Mouse (Mus musculus): ENCODE measurements at regions not wholly inside any gene's neighbourhood (a gene's known extent, or its start where the extent isn't known, plus 50 kb on each side); places are given as distances from the start of the nearest gene placed in this dataset.

DNA sequence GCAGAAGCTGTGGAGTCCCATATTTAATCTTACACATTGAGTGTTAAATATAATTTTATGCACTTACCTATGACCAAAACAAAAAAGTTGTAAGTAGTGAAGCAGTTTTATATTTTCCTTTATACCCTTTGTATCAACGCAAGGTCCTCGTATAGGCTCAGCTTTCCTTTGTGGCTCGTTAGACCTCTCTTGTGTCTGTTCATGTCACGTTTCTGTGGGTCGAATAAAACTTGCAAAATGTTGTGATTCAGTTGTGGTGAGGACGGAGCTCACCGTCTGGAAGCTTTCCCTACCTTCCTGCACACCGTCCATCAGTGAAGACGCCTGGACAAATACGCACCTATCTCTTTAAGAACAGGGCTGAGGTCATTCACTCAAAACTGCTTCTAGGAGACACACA, 64.9 kb upstream of the Cpsf6 start:
- 76% methylated on average over 10 of the region's 10 CpGs for WGBS
- Histone ChIP-seq H3K4me3 (replicated peaks; ENCODE audit: low read length) (no peak overlapping the region), H3K27ac (replicated peaks; ENCODE audit: low read depth, low read length) (no peak overlapping the region), H3K9ac (ENCODE audit: low read depth, low read length, severe bottlenecking) (no peak overlapping the region), H3K36me3 (ENCODE audit: control insufficient read depth, insufficient read depth, low read length) (no peaks in the 10 kb centered on the region), H3K9me3 (ENCODE audit: control insufficient read depth, low read length) (peaks cover 8% of the 10 kb centered on the region; the same call in 1 of the 2 replicates), H3K4me2 (replicated peaks; ENCODE audit: low read depth, low read length, severe bottlenecking) (no peak overlapping the region), H3K27me3 (ENCODE audit: control insufficient read depth, insufficient read depth, low read length) (no peaks in the 10 kb centered on the region), H3K4me1 (ENCODE audit: control insufficient read depth, insufficient read depth, low read length) (no peaks in the 10 kb centered on the region)
- no peak for TF ChIP-seq POLR2A (IDR thresholded peaks at IDR 0.05; ENCODE audit: borderline replicate concordance, extremely low read depth, insufficient read depth, insufficient read length)
- DNase-seq (ENCODE audit: low spot score) = no peak
- no peak for ATAC-seq (ENCODE audit: low FRiP score, low read depth)

DNA sequence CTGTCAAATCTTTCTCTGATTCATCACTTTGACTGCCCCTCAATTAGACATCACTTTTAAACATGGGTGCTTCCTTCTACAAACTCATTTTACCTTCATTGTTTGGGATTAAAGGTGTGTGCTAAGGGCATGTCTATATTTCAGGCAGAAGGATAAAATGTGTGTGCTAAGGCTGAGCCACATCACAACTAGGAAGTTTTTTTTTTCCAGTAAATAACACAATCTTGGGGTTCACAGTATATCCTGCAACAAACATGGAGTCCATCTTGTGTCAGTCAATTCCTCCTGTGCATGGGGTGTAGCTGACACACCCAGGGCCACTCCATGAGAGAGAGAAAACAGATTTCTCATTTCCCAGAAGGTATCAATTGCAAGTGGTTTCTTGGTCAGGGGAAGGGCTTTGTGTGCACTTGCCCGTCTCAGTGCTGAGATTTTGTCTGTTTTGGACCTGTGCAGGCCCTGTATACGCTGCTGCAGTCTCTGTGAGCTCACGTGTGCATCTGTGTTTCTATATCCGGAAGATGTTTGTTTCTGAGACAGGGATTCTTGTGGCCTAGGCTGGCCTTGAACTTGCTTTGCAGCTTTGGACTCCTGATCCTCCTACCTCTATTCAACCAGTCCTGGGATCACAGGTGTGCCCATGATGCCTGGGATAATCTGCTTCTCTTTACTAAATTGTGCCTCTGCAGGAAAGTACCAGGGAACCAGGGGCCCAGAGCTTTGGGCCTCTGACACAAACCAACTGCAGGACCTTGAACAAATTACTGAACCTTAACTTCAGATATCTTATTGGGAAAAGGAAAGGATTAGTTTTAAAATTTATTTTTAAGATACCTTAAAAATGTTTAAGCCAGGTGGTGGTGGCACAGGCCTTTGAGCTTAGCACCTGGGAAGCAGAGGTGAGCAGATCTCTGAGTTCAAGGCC, 63.9 kb upstream of the Cpsf6 start:
- Histone ChIP-seq H3K4me2 (replicated peaks; ENCODE audit: low read depth, low read length, severe bottlenecking) (no peak overlapping the region), H3K4me3 (replicated peaks; ENCODE audit: low read length) (no peak overlapping the region), H3K36me3 (ENCODE audit: control insufficient read depth, insufficient read depth, low read length) (no peaks in the 10 kb centered on the region), H3K9me3 (ENCODE audit: control insufficient read depth, low read length) (peaks cover 8% of the 10 kb centered on the region; the same call in 1 of the 2 replicates), H3K27me3 (ENCODE audit: control insufficient read depth, insufficient read depth, low read length) (no peaks in the 10 kb centered on the region), H3K27ac (replicated peaks; ENCODE audit: low read depth, low read length) (no peak overlapping the region), H3K9ac (ENCODE audit: low read depth, low read length, severe bottlenecking) (no peak overlapping the region), H3K4me1 (ENCODE audit: control insufficient read depth, insufficient read depth, low read length) (no peaks in the 10 kb centered on the region)
- TF ChIP-seq POLR2A (IDR thresholded peaks at IDR 0.05; ENCODE audit: borderline replicate concordance, extremely low read depth, insufficient read depth, insufficient read length) = no peak
- DNase-seq (ENCODE audit: low spot score) (no peak), ATAC-seq (ENCODE audit: low FRiP score, low read depth) (no peak)
- WGBS = 87% methylated on average over 4 of the region's 4 CpGs

DNA sequence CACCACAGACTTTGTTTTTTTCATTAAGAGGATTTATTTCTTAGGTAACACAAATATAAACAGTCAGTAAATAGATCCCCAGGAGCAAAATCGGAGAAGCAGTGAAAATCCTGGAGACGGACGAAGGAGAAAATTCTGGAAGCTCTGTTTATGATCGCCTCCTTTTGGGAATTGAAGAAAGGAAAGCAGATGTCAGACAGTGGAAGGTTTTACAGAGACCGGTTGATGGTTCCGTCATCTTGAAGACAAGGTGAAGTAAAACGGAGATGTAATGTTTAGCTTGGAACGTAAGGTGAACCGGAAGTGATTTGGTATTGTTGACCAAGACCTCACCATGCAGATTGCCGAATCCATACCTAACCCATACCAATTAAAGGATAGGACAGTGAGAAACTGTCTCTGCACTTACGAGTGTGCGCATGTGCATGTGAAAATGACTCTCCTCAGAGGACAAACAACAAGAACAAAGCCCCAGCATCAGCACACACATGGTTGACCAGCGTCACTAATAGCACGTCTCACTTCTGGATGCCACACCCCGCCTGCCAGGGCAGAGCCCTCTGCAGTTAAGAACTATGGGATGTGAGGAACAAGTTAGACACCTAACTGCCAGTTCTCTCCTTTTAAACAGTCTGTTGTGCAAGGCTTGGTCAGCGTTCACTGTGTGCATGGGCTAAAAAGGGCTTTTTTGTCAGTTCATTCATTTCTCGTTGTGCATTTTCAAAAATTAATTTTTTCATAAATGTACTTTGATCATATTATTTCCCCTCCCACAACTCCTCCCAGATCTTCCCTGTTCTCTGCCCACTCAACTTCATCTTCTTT, 62.4 kb upstream of the Cpsf6 start:
- DNase-seq (ENCODE audit: low spot score) (no peak), ATAC-seq (ENCODE audit: low FRiP score, low read depth) (no peak)
- peaks cover 8% of the 10 kb centered on the region; the same call in 1 of the 2 replicates for H3K9me3 ChIP-seq (ENCODE audit: control insufficient read depth, low read length)
- no peaks in the 10 kb centered on the region for H3K27me3 ChIP-seq (ENCODE audit: control insufficient read depth, insufficient read depth, low read length)
- WGBS = 80% methylated on average over 17 of the region's 17 CpGs
- H3K9ac ChIP-seq (ENCODE audit: low read depth, low read length, severe bottlenecking) = no peak overlapping the region
- H3K4me3 ChIP-seq (replicated peaks; ENCODE audit: low read length) = no peak overlapping the region
- no peaks in the 10 kb centered on the region for H3K4me1 ChIP-seq (ENCODE audit: control insufficient read depth, insufficient read depth, low read length)
- no peaks in the 10 kb centered on the region for H3K36me3 ChIP-seq (ENCODE audit: control insufficient read depth, insufficient read depth, low read length)
- no peak overlapping the region for H3K27ac ChIP-seq (replicated peaks; ENCODE audit: low read depth, low read length)
- H3K4me2 ChIP-seq (replicated peaks; ENCODE audit: low read depth, low read length, severe bottlenecking) = no peak overlapping the region
- no peak for TF ChIP-seq POLR2A (IDR thresholded peaks at IDR 0.05; ENCODE audit: borderline replicate concordance, extremely low read depth, insufficient read depth, insufficient read length)

DNA sequence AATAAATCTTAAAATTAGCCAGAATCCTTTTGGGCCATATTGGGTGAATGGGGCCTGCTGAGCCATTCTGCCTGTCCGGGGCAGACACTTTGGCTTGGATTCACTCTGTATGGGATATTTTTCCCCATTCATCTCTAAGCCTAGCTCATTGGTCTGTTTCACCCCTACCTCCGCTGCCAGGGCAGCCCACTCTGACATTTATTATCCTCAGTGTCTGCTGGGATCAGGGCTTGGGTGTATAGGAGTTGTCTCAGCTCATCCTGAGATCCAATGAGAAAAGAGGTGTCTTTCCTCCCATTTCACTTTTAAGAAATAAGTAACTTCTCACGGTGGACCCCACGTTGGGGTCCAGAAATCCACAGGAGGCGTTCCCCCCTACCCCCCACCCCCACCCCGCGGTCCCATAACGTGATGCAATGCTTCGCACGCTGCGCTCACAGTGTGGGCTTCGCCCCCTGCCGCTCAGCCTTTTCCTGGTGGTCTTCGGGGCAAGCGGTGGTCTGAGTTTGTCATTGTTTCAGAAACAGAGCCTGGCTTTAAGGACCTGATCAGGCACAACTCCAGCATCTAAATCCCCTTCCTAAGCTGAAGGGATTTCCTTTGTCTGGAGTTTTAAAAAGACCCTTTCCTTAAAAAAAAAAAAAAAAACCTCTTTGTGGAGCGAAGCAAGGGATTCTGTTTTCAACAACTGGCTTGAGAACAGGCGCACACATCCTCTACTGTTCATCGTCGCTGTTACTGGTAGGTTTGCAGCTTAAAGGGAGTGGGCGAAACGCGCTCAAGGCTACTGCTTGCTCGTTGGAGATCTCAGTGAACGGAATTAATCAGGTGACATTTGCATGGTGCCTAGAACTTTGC, 61.5 kb upstream of the Cpsf6 start:
- DNase-seq (ENCODE audit: low spot score) (no peak), ATAC-seq (ENCODE audit: low FRiP score, low read depth) (peak; percentile 31; the same call in 1 of the 2 replicates)
- H3K9me3 ChIP-seq (ENCODE audit: control insufficient read depth, low read length) = peaks cover 8% of the 10 kb centered on the region; the same call in 1 of the 2 replicates
- no peaks in the 10 kb centered on the region for H3K36me3 ChIP-seq (ENCODE audit: control insufficient read depth, insufficient read depth, low read length)
- H3K4me2 ChIP-seq (replicated peaks; ENCODE audit: low read depth, low read length, severe bottlenecking) = peak overlapping the region; percentile 11; the same call in 1 of the 2 replicates
- H3K9ac ChIP-seq (ENCODE audit: low read depth, low read length, severe bottlenecking) = no peak overlapping the region
- no peak overlapping the region for H3K27ac ChIP-seq (replicated peaks; ENCODE audit: low read depth, low read length)
- H3K27me3 ChIP-seq (ENCODE audit: control insufficient read depth, insufficient read depth, low read length) = no peaks in the 10 kb centered on the region
- peaks cover 2% of the 10 kb centered on the region; the same call in 1 of the 2 replicates for H3K4me1 ChIP-seq (ENCODE audit: control insufficient read depth, insufficient read depth, low read length)
- no peak overlapping the region for H3K4me3 ChIP-seq (replicated peaks; ENCODE audit: low read length)
- no peak for TF ChIP-seq POLR2A (IDR thresholded peaks at IDR 0.05; ENCODE audit: borderline replicate concordance, extremely low read depth, insufficient read depth, insufficient read length)
- WGBS = 30% methylated on average over 24 of the region's 24 CpGs

Measured in limb, embryonic 14.5 days (tissue).